Mouse (Mus musculus): ENCODE measurements around the gene 4930578C19Rik. TPM values are rescaled to one million over a fixed set of nuclear protein-coding genes. Genes with fewer than 3 reads are reported as not detected.
"Not testable (repeated sequence)": the region's sequence is repeated elsewhere in the genome, so short reads cannot be mapped to it uniquely, and the experiment has no call there.

Gene 4930578C19Rik
- polyA plus RNA-seq, 1 experiment from 2014 or later: 0.58 TPM

- no peak overlapping the region for H3K4me3 ChIP-seq
- H3K4me1 ChIP-seq: no peaks in the 10 kb centered on the region
- no peak overlapping the region for H3K4me2 ChIP-seq (replicated peaks)
- ATAC-seq (ENCODE audit: low FRiP score): no peak
- H3K36me3 ChIP-seq: no peaks in the 10 kb centered on the region
- H3K9ac ChIP-seq: no peak overlapping the region
- no peaks in the 10 kb centered on the region for H3K9me3 ChIP-seq (replicated peaks)
- WGBS: 83% methylated on average over 2 of the region's 2 CpGs
- H3K27me3 ChIP-seq: no peaks in the 10 kb centered on the region
- no peak overlapping the region for H3K27ac ChIP-seq
Measured at GRCm38 (mm10) chrX:18396700-18397099, 64.5 kb downstream of the 4930578C19Rik start.

DNA sequence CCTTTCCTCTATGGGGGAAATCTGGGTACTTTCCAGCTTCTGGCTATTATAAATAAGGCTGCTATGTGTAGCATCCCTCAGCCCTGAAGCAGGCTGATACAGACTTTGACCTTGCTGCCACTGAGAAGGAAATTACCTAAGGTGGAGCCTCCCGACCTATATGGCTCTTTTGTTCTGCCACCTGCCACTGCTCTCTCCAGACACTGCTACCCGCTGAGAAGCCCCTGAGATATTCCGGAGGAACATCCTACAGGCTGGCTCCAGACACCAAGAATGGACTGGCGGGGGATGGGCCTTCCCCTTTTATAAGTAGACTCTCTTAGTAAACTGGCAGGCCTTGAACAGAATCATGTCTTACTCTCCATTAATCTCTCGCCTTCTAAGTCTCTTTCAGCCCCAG, 77.0 kb downstream of the 4930578C19Rik start:
- ATAC-seq (ENCODE audit: low FRiP score): not testable (repeated sequence)
- WGBS: 81% methylated on average over 5 of the region's 5 CpGs

More for the DNA sequence above, 77.0 kb downstream of the 4930578C19Rik start:
- not testable (repeated sequence) for H3K27ac ChIP-seq; H3K4me1 ChIP-seq; H3K9ac ChIP-seq; H3K4me3 ChIP-seq; H3K4me2 ChIP-seq (replicated peaks); H3K36me3 ChIP-seq; H3K9me3 ChIP-seq (replicated peaks); H3K27me3 ChIP-seq

Measured in hindbrain, embryonic 12.5 days (tissue).